Mouse (Mus musculus) thymus, adult 18-20 months (tissue): ENCODE measurements around the gene Crxos.
A peak's percentile ranks its signal among the peaks of the same experiment; 100 is the strongest.

Experiments used
- DNase-seq, 2 experiments: peaks; one replicate each; pipeline ENCODE4 v3.0.0; 2022; ENCODE audit warnings: mixed read lengths in 2 of 2

Gene Crxos

DNA sequence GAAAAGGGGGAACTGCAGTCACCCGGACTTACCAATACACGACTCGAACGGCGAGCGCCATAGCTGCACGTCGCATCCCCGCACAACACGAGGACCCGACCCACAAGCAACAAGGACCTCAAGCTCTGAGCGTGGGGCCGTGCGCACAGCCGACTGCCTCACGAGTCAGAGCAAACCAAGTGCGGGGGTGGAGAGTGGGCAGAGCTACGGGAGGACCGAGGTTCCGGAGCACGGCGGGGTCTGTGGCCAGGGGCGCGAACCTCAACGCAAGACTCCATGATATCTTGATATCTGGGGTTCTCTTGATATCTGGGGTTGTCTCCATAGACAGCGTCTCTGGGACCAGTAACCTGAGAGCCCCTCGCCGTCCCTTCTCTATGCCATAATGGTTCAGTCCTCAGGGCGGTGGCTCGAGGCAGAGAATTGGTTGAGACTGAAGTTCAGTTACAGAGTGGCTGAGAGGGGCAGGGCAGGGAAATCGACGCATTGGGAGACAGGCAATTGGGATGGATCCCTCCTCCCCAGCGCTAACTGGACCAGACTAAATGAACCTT is 39.9 kb downstream of the Crxos start, which contains the start of gene Selenow:
TSS of gene Selenow (minus strand) at position 183 of the 554 bp plus-strand sequence.
- peak; percentile 81 to 87 for DNase-seq

DNA sequence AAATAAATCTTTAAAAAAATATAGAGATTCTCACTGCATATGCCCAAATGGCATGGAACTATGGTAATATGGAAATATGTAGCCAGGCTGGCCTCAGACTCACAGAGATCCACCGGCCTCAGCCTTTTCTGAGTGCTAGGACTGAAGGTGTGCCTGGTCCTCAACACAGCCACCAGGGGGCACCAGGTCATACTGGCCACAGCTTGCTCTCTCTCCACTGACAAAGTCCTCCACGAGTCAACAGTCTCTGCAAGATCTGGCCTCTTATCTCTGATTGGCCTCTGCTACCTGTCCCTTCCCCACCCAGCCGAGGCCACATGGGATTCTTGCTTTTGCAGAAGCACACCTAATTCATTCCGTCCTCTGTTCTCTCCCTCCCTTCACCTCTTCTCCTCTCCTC is 47.5 kb downstream of the Crxos start:
- DNase-seq = no peak

DNA sequence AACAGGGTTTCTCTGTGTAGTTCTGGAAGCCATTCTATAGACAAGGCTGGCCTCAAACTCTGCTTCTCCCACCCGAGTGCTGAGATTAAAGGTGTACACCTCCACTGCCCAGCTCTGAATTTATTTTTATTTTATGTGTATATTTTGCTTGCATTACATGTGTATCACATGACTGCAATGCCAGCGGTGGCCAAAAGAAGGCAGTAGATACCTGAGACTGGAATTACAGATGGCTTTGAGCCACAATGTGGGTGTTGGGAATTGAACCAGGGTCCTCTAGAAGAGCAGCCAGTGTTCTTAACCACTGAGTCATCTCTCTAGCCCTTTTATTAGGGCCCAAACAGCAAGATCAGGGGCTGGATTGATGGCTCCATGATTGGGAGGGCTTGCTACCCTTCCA is 48.1 kb downstream of the Crxos start:
- no peak for DNase-seq

DNA sequence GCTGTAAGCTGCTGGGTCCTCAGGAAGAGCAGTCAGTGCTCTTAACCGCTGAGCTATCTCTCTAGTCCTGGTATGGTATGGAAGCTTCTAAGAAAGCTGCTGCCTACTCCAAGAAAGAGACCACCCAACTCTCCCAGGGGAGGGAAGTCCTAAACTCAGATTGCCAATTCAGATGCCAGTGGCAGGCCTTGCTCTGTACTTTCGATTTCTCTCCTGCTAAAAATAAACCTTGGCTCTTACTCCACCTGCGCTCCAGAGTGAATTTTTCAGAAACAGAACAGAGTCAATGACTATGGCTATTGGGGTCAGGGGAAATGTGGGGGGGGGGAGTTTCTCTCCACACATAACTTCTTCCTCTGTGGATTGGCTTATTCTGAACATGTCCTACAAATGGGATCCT is 49.2 kb downstream of the Crxos start:
- no peak for DNase-seq

DNA sequence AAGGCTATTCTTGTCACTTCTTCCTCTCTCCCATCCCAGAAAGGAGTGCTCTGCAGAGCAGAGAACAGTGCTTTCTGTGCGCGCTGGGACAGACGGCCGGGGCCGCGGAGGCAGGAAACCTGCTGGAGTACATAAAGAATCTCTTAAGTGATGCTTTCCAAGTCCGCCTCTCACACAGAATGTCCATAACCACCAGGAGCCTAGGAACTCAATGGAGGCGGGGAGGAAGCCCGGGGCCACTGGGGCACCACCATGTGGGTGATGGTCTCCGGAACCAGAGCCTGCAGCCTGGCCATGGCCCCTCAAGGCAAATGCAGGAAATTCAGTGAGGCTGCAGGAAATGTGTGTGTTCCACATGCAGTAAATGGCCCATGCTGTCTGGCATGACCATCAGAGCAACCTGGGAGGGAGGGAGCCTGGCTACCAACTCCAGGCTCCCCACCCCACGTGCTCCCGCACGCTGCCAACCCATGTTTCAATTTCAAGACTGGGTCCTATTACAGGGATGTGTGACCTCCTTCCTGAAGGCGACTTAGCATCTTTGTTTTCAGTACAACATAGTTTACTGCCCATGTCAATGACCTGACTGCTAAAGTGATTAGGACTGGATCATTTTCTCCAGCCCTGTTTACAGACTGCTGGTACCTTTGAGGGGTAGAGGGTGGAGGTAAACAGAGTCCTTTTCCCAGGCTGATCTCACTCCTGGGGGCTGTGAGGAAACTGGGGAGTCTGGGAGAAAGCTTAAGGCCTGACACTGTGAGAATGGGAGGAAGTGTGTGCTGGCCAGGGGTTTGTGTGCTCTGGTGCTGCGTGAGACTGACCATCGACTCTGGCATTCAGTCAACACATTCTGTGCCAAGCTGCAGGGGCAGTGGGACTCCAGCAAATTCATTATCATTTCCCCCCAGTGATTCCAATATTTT is 51.3 kb downstream of the Crxos start:
- no peak for DNase-seq

DNA sequence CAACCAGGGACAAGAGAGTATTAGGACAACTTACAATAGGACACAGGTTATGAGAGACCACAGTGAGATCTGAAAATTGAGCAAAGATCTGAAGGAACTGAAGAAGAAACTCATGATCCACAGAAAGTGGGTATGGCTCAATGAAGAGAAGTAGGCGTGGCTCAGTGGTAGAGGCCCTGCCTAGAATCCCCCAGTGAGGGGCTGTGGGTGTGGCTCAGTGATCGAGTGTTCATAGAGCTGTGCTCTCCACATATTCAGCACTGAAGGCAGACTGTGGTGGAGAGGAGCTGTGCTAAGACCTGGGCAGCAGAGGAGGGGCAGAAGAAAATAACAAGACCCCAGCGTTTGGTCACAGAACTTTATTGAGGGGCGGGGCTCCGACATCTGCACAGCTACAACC is 55.1 kb downstream of the Crxos start:
- DNase-seq = no peak

DNA sequence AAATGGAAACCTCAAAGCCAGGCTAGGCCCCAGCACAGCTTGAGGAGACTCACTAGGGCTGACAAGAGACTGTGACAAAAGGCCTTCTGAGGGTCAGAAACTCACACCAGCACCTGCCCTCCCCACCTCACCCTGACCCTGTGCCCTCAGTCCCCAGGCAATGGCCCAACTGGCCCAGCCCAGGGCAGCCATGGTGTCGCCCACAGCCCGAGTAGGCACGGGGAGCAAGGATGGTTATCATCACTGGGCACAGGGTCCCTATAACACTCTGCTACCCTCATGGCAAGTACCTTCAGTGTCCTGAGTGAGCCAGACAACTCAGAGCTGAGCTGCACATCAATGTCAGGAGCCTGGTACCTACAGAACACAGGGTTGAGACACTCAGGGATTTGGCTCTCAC is 56.2 kb downstream of the Crxos start:
- no peak for DNase-seq

DNA sequence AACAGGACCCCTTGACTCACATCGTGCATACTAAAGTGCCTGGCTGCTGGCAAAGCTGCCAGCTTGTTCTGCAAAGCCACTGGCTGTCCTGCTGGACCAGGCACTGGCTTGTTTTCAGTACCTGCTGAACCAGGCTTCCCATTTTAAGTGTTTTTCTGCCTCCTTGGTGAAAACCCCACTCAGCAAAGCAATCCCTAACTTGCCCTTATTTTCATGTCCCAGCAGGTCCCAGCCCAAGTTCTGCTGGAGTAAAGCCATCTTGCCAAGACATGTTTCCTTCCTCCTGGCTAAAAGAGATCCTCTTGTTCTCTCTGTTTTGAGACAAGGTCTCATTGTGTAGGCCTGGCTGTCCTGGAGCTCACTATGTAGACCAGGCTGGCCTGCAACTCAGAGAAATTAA is 61.9 kb downstream of the Crxos start:
- DNase-seq = no peak

DNA sequence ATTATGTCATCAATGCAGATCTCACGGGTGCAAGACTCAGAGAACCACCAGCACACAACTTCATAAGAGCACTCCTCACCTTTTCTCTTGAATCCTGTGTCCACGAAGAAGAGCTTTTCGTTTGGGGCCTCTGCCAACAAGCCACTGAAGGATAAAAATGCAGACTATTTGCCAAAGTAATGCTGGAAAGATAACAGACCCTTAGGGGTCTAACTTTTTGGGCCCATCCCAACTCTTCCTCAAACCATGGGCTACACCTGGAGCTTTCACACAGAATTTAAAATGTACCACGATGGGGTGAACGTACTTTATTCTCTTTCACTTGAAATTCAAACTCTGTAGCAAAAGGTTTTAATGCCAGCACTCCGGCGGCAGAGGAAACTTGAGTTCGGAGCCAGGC is 62.8 kb downstream of the Crxos start:
- DNase-seq = no peak

DNA sequence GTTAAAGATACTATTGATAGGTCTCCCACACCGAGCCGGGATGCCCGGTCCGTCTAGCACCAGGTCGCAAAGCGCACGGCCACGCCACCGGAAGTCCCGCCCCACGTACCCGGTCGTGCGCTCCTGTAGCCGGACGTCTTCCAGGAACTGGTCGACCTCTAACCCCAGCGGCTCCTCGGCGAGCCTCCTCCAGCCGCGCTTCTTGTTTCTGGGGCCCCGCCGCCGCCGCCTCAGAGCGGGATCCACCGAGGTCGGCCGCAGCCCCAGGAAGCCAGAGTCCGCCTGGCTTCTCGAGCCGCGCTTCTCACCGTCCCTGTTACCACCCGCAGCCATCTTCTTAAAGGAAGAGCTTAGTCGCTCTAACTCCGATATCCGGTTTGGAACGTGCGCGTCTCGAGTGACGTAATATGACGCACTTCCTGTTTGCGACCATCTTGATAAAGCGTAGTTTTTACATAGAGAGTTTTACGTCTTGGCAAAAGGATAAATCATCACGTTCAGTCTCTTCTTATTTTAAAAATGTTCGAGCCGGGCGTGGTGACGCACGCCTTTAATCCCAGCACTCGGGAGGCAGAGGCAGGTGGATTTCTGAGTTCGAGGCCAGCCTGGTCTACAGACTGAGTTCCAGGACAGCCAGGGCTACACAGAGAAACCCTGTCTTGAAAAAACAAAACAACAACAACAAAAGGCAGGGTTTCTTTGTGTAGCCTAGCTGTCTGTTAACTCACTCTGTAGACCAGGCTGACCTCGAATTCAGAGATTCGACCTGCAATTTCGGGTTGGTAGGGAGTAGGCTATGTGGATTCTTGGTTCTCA is 63.5 kb downstream of the Crxos start, which contains the start of gene Nop53:
TSS of gene Nop53 (minus strand) at position 354 of the 816 bp plus-strand sequence.
- peak; percentile 74 to 85 for DNase-seq

DNA sequence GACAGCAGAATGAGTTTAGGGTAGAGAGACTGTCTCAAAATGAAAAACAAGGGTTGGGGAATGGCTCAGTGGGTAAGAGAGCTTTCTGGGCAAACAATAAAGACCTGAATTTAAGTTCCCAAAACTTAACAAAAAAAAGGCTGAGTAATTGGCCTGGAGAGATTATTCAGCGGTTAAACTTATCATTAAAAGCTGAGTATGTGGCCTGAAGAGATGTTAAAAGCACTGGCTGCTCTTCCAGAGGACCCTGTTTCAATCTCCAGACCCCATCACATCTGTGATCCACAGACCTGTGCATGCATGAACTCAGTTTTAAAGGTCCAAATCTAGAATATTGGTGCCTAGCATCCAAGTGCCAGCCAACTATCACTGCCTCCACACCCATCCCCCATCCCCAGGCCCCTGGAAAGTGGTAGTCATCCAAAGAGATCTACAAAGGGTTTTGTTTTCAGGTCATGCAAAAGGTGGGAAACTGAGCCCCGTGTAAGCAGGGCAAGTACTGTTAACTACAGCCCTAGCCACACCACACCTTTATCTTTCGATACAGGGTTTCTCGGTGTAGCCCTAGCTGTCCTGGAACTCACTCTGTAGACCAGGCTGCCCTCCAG is 65.3 kb downstream of the Crxos start:
- no peak for DNase-seq

DNA sequence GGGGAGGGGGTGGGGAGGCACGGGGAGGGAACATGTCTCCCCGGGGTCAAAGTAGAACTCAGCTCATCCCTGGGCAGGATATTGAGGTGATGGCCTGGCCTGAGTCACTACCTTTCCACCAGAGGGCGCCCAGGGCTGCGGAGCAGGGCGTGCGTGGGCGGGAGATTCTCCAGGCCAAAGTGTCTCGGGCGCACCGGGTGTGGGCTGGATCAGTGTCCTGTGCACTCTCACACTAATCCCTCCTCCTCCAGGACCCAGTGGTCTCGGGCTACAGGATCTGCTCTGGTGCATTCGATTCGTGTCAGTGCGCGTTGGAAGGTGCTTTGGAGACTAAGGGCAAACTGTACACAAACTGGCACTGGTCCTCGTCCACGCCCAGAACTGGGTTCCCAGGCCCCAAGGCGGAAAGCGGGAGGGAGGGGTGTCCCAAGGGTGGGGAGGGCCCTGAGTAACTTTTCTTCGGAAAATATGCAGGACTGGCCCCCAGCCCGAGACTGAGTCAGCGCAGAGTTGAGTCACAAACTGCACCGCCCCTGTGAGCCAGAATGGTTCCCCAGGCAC is 66.0 kb downstream of the Crxos start:
- peak; percentile 47 to 64 for DNase-seq

DNA sequence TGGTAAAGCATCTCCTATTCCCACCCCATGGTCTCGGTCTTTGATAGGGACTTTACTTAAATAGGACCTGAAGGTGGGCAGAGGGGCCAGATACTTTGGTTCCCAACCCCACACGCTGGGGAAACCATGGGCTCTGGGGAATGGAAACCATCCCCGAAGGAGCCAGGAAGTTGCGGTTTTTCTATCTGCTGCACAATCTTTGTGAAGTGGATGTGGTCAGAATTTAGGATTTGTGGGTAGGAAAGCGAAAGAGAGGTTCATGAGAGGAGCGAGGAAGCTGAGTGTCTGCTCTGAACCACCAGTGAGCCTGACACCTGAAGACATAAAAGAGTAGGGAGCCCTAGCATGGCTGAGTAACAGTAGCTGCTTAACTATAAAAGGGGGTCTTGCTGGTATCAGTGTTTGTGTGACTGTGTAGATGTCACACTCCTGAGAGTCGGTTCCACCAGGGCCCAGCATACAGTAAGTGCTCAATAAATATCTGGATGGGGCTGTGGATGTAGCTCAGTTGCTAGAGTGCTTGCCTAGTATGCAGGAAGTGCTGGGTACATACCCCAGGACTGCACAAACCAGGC is 66.9 kb downstream of the Crxos start:
- no peak for DNase-seq

DNA sequence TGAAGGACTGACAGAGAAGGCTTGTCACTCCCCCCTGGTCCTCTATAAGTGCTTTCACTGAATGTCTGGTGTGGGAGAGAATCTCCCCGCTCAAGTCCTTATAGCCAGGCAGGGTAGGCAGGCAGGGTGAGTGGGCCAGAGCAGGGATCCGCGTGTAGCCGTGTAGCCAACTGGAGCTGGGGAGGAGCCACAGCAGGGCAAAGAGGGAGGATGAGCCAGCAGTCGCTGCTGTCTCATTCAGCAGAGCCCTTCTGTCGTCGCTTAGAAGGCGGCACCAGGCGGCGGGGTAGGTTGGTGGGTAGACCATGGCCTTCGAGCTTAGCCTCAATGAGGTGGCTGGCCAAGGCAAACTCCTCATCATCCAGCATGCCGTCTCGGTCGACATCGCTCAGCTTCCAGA is 67.6 kb downstream of the Crxos start:
- DNase-seq = no peak

DNA sequence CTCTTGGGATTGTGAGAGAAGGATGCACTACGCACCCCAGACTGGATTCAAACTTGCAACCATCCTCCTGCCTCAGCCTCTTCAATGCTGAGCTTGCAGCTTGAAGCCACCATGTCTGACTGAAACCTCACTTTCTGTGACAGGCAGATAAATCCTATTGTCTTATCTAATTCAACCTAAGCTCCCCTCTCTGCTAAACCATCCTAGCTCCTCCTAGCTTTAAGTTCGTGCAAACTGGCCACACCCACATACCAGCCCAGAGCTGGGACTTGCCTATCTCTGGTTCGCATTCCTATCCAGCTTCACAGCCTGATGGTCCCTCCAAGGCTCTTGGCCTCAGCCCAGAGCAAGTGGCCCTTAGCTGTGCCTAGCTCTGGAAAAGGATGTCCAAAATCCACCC is 70.0 kb downstream of the Crxos start:
- no peak for DNase-seq
